Mouse (Mus musculus) megakaryocyte, embryonic 14.5 days (primary cell): ENCODE measurements around the gene 6330409D20Rik. TPM values are rescaled to one million over a fixed set of nuclear protein-coding genes. Genes with fewer than 3 reads are reported as not detected.
A peak's percentile ranks its signal among the peaks of the same experiment; 100 is the strongest.

Source experiments
- H3K27me3 ChIP-seq: replicated peaks from 2 replicates; pipeline ENCODE3; 2012; ENCODE audit warnings: inconsistent platforms
- H3K36me3 ChIP-seq: replicated peaks from 2 replicates; pipeline ENCODE3; 2012; ENCODE audit warnings: low read length, inconsistent platforms, mixed read lengths
- H3K4me1 ChIP-seq: 2 replicates; pipeline ENCODE4 v1.6.1; 2012; ENCODE audit warnings: inconsistent platforms
- H3K4me3 ChIP-seq: replicated peaks from 2 replicates; pipeline ENCODE3; 2012; ENCODE audit warnings: moderate library complexity, mild to moderate bottlenecking, inconsistent platforms
- H3K9me3 ChIP-seq: 2 replicates; pipeline ENCODE4 v1.6.1; 2012; ENCODE audit warnings: inconsistent platforms
- FLI1 ChIP-seq: IDR thresholded peaks from 2 replicates; pipeline ENCODE4 v1.6.1; 2012; ENCODE audit warnings: low read length, inconsistent platforms, mixed read lengths
- GATA1 ChIP-seq: IDR thresholded peaks from 3 replicates; pipeline ENCODE4 v1.6.1; 2012; ENCODE audit warnings: mixed read lengths, low read length, inconsistent platforms, borderline replicate concordance
- polyA plus RNA-seq: library from polyadenylated mRNA; stranded (reverse); fragments of >175 nt; gene quantifications from 2 replicates; pipeline ENCODE4 v1.2.3, GENCODE M21; 2012; ENCODE audit warnings: low replicate concordance; ENCODE audit not compliant: insufficient read depth

The 6330409D20Rik gene
- polyA plus RNA-seq, 1 experiment = 3.0 TPM

GRCm38 (mm10) chr2:32772626-32773279, 31.9 kb upstream of the 6330409D20Rik start:
- Histone ChIP-seq H3K9me3 (no peaks in the 10 kb centered on the region), H3K4me3 (no peak overlapping the region), H3K27me3 (peaks cover 23% of the 10 kb centered on the region), H3K36me3 (no peaks in the 10 kb centered on the region), H3K4me1 (peaks cover 69% of the 10 kb centered on the region)
- TF ChIP-seq GATA1 = no peak
- no peak for TF ChIP-seq FLI1

GRCm38 (mm10) chr2:32771886-32772285, 31.1 kb upstream of the 6330409D20Rik start:
- H3K27me3 ChIP-seq = peaks cover 28% of the 10 kb centered on the region
- peaks cover 77% of the 10 kb centered on the region for H3K4me1 ChIP-seq
- TF ChIP-seq GATA1 = no peak
- no peak for TF ChIP-seq FLI1

GRCm38 (mm10) chr2:32769327-32770085, 28.7 kb upstream of the 6330409D20Rik start:
- Histone ChIP-seq H3K9me3 (no peaks in the 10 kb centered on the region), H3K36me3 (no peaks in the 10 kb centered on the region), H3K27me3 (peaks cover 37% of the 10 kb centered on the region), H3K4me3 (peak overlapping the region; percentile 75), H3K4me1 (peaks cover 61% of the 10 kb centered on the region)
- TF ChIP-seq GATA1 = no peak; the same call in 2 of the 3 replicates
- no peak for TF ChIP-seq FLI1

More at GRCm38 (mm10) chr2:32771886-32772285, 31.1 kb upstream of the 6330409D20Rik start:
- H3K4me3 ChIP-seq = no peak overlapping the region
- H3K9me3 ChIP-seq = no peaks in the 10 kb centered on the region
- no peaks in the 10 kb centered on the region for H3K36me3 ChIP-seq

- no peaks in the 10 kb centered on the region for H3K36me3 ChIP-seq
- no peak for TF ChIP-seq FLI1
- no peak for TF ChIP-seq GATA1
- no peaks in the 10 kb centered on the region for H3K9me3 ChIP-seq
These were observed 28.0 kb upstream of the 6330409D20Rik start for GRCm38 (mm10) chr2:32768661-32769285.

GRCm38 (mm10) chr2:32767241-32767640, 26.4 kb upstream of the 6330409D20Rik start:
- no peak for TF ChIP-seq FLI1
- TF ChIP-seq GATA1 = no peak
- Histone ChIP-seq H3K4me1 (peaks cover 58% of the 10 kb centered on the region), H3K27me3 (peaks cover 31% of the 10 kb centered on the region), H3K9me3 (no peaks in the 10 kb centered on the region), H3K36me3 (peaks cover 11% of the 10 kb centered on the region), H3K4me3 (no peak overlapping the region)

More at GRCm38 (mm10) chr2:32768661-32769285, 28.0 kb upstream of the 6330409D20Rik start:
- Histone ChIP-seq H3K4me3 (peak overlapping the region; percentile 75), H3K4me1 (peaks cover 58% of the 10 kb centered on the region), H3K27me3 (peaks cover 34% of the 10 kb centered on the region)

GRCm38 (mm10) chr2:32763353-32763752, 22.5 kb upstream of the 6330409D20Rik start:
- Histone ChIP-seq H3K27me3 (peaks cover 14% of the 10 kb centered on the region), H3K9me3 (no peaks in the 10 kb centered on the region), H3K36me3 (peaks cover 47% of the 10 kb centered on the region), H3K4me3 (no peak overlapping the region), H3K4me1 (peaks cover 33% of the 10 kb centered on the region)
- no peak for TF ChIP-seq GATA1
- TF ChIP-seq FLI1 = no peak

GRCm38 (mm10) chr2:32761859-32762258, 21.0 kb upstream of the 6330409D20Rik start:
- Histone ChIP-seq H3K36me3 (peaks cover 47% of the 10 kb centered on the region), H3K4me3 (no peak overlapping the region), H3K9me3 (no peaks in the 10 kb centered on the region), H3K27me3 (peaks cover 9% of the 10 kb centered on the region), H3K4me1 (peaks cover 26% of the 10 kb centered on the region)
- TF ChIP-seq FLI1 (no peak), GATA1 (no peak)

GRCm38 (mm10) chr2:32761361-32761760, 20.5 kb upstream of the 6330409D20Rik start:
- Histone ChIP-seq H3K36me3 (peaks cover 47% of the 10 kb centered on the region), H3K4me1 (peaks cover 25% of the 10 kb centered on the region), H3K4me3 (peak overlapping the region; percentile 28), H3K9me3 (no peaks in the 10 kb centered on the region), H3K27me3 (peaks cover 9% of the 10 kb centered on the region)
- TF ChIP-seq FLI1 (no peak), GATA1 (no peak)

- Histone ChIP-seq H3K27me3 (no peaks in the 10 kb centered on the region), H3K4me3 (no peak overlapping the region), H3K36me3 (peaks cover 57% of the 10 kb centered on the region), H3K4me1 (peaks cover 32% of the 10 kb centered on the region), H3K9me3 (no peaks in the 10 kb centered on the region)
- TF ChIP-seq FLI1 (no peak), GATA1 (no peak)
These were observed 18.2 kb upstream of the 6330409D20Rik start for GRCm38 (mm10) chr2:32759001-32759400.

- Histone ChIP-seq H3K9me3 (no peaks in the 10 kb centered on the region), H3K4me3 (no peak overlapping the region), H3K27me3 (no peaks in the 10 kb centered on the region), H3K4me1 (peaks cover 31% of the 10 kb centered on the region), H3K36me3 (peaks cover 61% of the 10 kb centered on the region)
- TF ChIP-seq GATA1 = no peak
- no peak for TF ChIP-seq FLI1
These were observed 17.7 kb upstream of the 6330409D20Rik start for GRCm38 (mm10) chr2:32758503-32758902.
